Mouse (Mus musculus): ENCODE measurements around the gene Dhx33. TPM values are rescaled to one million over a fixed set of nuclear protein-coding genes. Genes with fewer than 3 reads are reported as not detected.

The Dhx33 gene
- polyA plus RNA-seq, 1 experiment from 2014 or later, result 14.0 TPM

DNA sequence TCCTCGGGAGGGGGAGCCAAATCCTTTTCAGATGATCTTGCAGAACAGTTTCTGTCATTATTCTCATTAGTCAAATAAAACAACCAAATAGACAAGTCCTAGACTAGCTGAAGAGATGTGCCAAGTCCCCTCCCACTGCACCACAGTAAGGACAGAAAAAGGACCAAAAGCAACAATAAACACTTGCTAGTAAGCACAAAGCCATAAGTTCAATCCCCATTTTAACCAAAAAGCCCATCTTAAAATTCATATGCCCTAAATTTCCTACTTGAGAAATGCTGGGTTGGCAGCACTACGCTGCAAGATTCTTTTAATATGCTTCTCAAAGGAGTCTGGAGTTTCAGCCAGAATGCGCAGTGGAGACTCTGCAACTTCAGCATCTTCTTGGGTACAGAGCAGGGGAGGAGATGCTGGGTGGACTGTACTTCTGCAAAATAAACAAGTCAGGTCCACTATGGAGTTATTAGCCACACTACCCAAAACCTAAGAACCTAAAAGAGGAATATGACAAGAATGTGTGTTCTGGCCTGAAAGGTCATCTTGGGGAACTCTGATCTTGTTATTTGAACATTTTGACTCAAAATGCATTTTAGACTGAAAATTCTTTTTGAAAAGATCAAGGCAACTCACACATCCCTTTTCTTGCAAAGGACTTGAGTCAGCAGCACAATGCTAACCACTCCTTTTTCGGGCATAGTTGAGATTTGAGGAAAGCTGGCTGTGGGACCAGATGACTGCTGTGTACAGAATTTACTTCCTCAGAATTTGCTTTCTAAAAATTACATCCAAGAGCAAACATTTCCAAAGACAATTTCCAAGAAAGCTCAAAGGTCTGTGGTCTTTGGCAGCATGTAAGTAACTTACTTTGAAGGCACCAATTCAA, 59.1 kb downstream of the Dhx33 start:
- no peak for ATAC-seq (ENCODE audit: low read depth)
- Histone ChIP-seq H3K4me2 (no peak overlapping the region), H3K4me1 (replicated peaks) (no peaks in the 10 kb centered on the region), H3K27me3 (no peaks in the 10 kb centered on the region), H3K36me3 (peaks cover 93% of the 10 kb centered on the region), H3K27ac (replicated peaks) (no peak overlapping the region), H3K4me3 (no peak overlapping the region), H3K9me3 (no peaks in the 10 kb centered on the region), H3K9ac (no peak overlapping the region)
- 91% methylated on average over 4 of the region's 4 CpGs for WGBS

DNA sequence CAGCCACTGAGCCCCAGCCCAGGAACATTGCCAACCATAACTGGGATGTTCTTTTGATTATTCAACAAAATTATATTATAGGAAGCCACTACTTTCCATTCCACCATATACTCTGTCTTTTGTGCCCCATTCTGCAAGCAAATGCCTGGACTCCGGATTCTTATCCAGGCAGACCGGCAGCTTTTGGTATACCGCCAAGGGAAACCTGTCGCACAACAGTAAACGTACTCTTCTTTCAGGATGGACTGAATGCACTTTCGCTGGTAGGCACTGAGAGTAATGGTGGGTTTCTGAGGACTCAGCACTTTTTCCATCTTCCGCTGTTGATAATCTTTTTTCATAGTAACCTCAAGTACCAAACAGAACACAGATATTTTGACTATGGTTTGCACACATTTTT, 60.6 kb downstream of the Dhx33 start:
- no peaks in the 10 kb centered on the region for H3K4me1 ChIP-seq (replicated peaks)
- peaks cover 93% of the 10 kb centered on the region for H3K36me3 ChIP-seq
- no peaks in the 10 kb centered on the region for H3K27me3 ChIP-seq
- ATAC-seq (ENCODE audit: low read depth), result no peak
- WGBS, result 91% methylated on average over 7 of the region's 7 CpGs
- H3K9ac ChIP-seq, result no peak overlapping the region
- H3K27ac ChIP-seq (replicated peaks), result no peak overlapping the region
- no peak overlapping the region for H3K4me3 ChIP-seq
- H3K9me3 ChIP-seq, result no peaks in the 10 kb centered on the region
- H3K4me2 ChIP-seq, result no peak overlapping the region

DNA sequence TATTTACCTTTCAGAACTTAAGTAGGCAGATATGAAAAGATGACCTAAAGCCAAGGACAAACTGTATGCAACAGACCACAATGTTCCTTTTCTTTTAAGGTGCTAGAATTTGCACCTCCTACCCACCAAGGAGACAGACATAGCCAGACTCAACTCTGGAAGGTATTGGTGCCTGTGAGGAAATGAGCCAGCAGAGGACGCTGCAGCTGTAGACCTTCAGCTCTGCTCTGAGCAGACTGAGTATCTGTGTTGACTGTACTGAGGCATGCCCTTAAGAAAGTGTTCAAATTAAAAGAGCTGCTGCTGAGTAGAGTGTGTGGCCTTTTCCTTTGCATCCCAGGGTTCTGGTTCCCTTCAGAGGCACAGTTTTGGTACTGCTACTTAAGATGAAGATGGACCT, 61.6 kb downstream of the Dhx33 start:
- Histone ChIP-seq H3K36me3 (peaks cover 93% of the 10 kb centered on the region), H3K9ac (no peak overlapping the region), H3K9me3 (no peaks in the 10 kb centered on the region), H3K4me2 (no peak overlapping the region), H3K4me1 (replicated peaks) (no peaks in the 10 kb centered on the region), H3K27me3 (no peaks in the 10 kb centered on the region), H3K27ac (replicated peaks) (no peak overlapping the region), H3K4me3 (no peak overlapping the region)
- WGBS, result 93% methylated on average over 1 of the region's 1 CpGs
- no peak for ATAC-seq (ENCODE audit: low read depth)

DNA sequence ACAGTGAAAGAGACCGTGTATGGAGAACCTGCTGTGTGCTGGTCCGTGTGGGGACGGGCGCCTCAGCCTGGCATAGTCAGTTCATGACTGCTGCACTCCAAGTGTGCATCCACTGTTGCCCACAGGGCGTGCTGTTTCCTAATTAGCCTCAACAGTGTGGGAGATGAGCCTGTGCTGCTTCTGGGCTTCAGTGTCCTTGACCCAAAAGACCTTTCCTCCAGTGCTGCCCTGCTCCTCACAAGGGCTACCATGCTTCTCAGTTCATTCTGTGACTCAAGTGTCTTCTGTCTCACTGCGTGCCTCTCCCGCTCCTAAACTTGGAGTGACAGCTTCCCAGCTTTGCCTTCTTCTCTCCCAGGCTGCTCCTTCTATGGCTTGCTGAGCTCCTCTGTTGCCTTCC, 68.9 kb downstream of the Dhx33 start:
- Histone ChIP-seq H3K9me3 (no peaks in the 10 kb centered on the region), H3K9ac (no peak overlapping the region), H3K27ac (replicated peaks) (no peak overlapping the region), H3K4me3 (no peak overlapping the region), H3K4me2 (no peak overlapping the region), H3K27me3 (no peaks in the 10 kb centered on the region), H3K4me1 (replicated peaks) (no peaks in the 10 kb centered on the region), H3K36me3 (peaks cover 78% of the 10 kb centered on the region)
- 91% methylated on average over 7 of the region's 7 CpGs for WGBS
- no peak for ATAC-seq (ENCODE audit: low read depth)

Other genes starting within 250 kb of the Dhx33 start
- 14.7 and 15.6 TPM in 2 replicates for gene Zfp3, start 240.2 kb downstream of the Dhx33 start, polyA plus RNA-seq (2015; fragmentation: Nextera tagmentation; extraction: Ambion mirVana)
- not detected in 2 replicates for gene Scimp, start 191.9 kb downstream of the Dhx33 start, polyA plus RNA-seq (2015; fragmentation: Nextera tagmentation; extraction: Ambion mirVana)
- 80.3 and 86.9 TPM in 2 replicates for gene Rabep1, start 159.7 kb downstream of the Dhx33 start, polyA plus RNA-seq (2015; fragmentation: Nextera tagmentation; extraction: Ambion mirVana)
- 124 and 138 TPM in 2 replicates for gene Nup88, start 34.5 kb downstream of the Dhx33 start, polyA plus RNA-seq (2015; fragmentation: Nextera tagmentation; extraction: Ambion mirVana)
- 73.3 and 80.2 TPM in 2 replicates for gene Rpain, start 34.2 kb downstream of the Dhx33 start, polyA plus RNA-seq (2015; fragmentation: Nextera tagmentation; extraction: Ambion mirVana)
- 188 and 193 TPM in 2 replicates for gene C1qbp, start 21.4 kb downstream of the Dhx33 start, polyA plus RNA-seq (2015; fragmentation: Nextera tagmentation; extraction: Ambion mirVana)
- 34.0 and 34.8 TPM in 2 replicates for gene Mis12, start 15.2 kb upstream of the Dhx33 start, polyA plus RNA-seq (2015; fragmentation: Nextera tagmentation; extraction: Ambion mirVana)
- 35.8 and 37.8 TPM in 2 replicates for gene Derl2, start 15.4 kb upstream of the Dhx33 start, polyA plus RNA-seq (2015; fragmentation: Nextera tagmentation; extraction: Ambion mirVana)
- 544 and 566 TPM in 2 replicates for gene 6330403K07Rik, start 29.1 kb upstream of the Dhx33 start, polyA plus RNA-seq (2015; fragmentation: Nextera tagmentation; extraction: Ambion mirVana)
- gene Nlrp1a, start 140.3 kb upstream of the Dhx33 start, polyA plus RNA-seq (2015; fragmentation: Nextera tagmentation; extraction: Ambion mirVana), result 0.04 and 0.07 TPM in 2 replicates
- 0.14 TPM in 1 of 2 replicates, not detected in the other for gene Nlrp1b, start 226.3 kb upstream of the Dhx33 start, polyA plus RNA-seq (2015; fragmentation: Nextera tagmentation; extraction: Ambion mirVana)

Data from neural tube, embryonic 13.5 days (tissue).